Mouse (Mus musculus): ENCODE data around the gene Agap1. TPM values are rescaled to one million over a fixed set of nuclear protein-coding genes. Genes with fewer than 3 reads are reported as not detected.

Agap1 gene
- polyA plus RNA-seq, 1 experiment from 2014 or later: 1.6 TPM

DNA sequence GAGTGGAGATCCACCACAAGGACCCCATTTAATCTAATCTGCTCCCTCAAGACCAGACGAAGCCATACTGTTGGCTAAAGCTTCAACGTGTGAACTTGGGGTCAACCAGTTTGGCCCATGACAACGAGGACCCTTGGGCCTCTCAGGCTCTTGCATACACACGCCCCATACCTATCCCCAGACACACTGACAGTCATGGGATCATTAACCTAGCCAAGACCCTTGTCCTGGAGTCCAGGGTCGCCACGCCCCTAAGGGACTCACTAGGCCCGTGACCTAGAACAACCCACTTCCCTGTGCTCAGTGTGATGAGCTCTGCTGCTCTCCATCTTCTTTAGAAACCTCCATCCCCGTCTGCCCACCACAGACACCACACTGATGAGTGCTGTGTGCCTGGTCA, 429.7 kb downstream of the Agap1 start:
- no peak for DNase-seq (ENCODE audit: low spot score)

DNA sequence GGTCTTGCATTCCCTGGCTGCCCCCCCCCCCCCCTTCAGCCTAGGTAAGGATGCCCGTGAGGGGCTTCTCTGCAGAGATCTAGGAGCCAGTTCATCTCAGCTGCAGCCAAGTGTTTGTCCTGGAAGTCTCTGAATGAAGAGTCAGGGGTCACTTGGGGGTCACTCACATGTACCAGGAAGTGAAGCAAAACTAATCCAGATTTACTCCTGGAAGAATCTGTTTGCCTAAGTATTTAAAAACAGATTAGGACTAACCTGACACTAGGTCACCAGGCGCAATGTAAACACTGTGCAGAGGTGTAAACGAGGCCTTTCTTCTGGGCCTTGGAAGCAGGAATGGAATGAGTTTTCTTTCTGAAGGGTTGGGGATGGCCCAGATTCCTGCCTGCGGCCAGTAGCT, 431.1 kb downstream of the Agap1 start:
- no peak for DNase-seq (ENCODE audit: low spot score)

DNA sequence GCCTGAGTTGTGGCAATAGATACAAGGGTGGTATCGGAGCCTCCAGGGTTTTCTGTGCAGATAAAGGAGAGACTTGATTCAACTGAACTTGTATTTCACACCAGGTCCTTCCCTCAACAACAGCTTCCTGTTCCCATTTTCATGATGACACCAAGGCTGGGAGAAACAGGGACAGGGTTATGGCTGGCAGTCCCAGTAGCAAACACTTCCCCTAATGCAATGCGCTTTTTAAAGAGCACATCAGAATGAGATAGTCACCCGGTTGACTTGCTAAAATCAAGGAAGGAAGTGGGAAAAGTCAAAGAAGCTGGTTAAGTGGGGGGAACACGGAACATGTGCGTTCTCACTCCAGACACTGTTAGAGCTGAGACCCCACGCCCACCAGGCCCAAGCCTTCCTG, 436.8 kb downstream of the Agap1 start:
- no peak for DNase-seq (ENCODE audit: low spot score)

DNA sequence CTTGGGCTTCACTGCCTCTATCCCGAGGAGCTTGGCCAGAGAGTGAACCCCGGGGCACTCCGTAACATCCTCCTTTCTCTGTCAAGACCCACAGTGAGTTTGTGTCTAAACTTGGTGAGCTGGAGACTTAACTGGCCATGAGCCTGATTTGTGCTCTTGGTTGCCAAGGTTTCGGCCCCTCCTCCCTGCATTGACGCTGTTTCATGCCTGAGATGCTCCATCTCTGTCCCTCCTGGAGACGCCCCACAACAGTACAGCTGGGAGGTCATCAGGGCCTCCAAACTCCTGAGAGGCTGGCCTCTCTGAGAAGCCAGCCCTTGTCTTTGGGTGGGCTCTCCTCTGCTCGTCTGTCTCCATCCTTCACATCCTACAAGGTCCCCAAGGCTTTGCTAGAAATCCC, 437.7 kb downstream of the Agap1 start:
- no peak for DNase-seq (ENCODE audit: low spot score)

DNA sequence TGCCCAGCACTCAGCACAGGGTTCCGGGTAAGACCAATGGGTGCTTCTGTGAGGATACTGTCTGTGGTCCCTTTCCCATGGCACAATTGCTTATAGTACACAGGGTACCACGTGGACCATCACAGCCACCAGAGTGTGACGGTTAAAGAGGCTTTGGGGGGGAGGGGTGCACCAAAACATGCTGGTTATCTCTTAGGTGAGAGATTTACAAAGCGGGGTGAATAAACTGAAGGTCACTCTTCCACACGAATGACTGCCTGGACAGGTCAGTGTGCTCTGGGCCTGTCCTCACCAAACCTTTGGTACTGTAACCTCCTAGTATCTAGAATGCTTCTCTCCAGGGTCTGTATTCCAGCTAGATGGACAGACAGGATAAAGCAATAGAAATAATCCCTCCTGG, 441.2 kb downstream of the Agap1 start:
- DNase-seq (ENCODE audit: low spot score): no peak

DNA sequence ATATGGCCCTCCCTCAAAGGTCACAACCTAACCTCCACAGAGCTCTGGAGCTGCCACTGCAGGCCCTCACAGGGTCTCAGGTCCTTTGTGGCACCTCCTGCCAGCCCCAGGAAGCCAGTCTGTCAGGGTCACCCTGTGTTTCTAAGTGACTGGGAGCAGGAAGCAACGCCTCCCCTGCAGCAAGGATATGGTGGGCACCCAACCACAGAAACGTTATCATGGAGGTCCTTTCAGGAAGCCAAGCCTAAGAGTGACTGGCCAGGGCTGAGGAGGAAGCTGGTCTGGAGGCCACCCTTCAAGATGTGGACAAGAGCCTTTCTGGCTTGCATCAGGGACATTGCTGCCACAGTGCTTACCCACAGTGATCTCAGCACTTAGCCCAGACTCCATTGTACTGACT, 444.4 kb downstream of the Agap1 start:
- no peak for DNase-seq (ENCODE audit: low spot score)

DNA sequence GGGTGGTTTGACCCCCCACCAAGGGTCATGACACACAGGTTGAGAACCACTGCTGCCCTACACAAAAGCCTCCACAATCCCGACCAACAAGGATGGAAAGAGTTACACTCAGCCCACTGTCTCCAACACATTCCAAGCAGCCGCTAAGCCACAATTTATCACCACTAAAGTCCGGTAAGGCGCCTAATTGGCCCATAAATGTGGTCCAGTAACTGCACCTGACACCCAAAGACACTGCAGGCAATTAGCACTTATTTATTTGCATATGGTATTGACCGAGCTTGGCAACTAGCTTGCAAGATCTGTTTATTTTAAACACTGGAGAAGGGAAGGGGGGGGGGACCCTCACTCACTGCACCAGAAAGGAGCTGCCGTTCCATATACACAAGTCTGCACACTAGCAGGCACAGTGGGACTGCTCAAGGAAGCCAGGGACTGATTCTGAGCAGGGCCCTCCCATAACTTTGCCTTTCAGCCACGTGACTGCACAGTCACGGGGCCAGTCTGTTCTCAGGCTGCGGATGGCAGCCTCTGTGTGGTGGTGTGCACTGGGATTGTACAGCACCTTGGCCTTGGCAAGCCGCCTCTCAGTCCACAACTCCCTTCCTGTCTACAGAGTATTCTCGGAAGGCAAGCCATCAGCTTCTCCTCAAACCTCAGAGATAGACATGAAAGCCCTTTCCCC, 445.3 kb downstream of the Agap1 start:
- DNase-seq (ENCODE audit: low spot score): no peak

DNA sequence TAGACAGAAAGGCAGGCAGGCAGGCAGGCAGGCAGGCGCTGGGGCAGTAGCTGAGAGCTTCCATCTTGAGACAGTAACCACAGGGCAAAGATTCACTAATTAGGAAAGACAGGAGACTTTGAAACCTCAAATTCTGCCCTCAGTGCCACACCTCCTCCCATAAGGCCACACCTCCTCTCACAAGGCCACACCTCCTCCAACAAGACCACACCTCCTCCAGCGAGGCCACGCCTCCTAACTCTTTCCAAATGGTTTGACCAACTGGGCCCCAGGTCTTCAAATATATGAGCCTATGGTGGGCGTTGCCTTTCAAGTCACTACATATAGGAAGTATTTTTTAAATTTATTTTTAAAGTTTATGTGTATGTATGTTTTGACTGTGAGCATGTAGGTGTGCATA, 446.8 kb downstream of the Agap1 start:
- DNase-seq (ENCODE audit: low spot score): no peak

DNA sequence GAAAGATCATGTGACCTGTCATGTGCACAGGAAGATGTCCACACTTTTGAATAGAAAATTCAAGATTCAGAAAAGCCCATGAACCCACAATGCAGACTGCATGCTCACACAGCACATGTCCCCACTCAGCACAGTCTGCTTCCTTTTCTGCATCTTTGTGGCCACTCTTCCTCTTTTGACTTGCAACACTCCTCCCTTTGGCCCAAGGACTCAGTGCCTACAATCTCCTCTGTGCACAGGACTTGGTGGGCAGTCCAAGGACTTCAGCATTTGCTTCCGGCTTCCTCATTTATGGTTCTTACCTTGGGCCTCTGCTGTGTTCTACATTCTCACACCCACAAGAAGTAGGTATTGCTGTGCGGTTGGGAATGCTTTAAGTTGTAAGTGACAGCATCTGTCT, 447.6 kb downstream of the Agap1 start:
- DNase-seq (ENCODE audit: low spot score): no peak

DNA sequence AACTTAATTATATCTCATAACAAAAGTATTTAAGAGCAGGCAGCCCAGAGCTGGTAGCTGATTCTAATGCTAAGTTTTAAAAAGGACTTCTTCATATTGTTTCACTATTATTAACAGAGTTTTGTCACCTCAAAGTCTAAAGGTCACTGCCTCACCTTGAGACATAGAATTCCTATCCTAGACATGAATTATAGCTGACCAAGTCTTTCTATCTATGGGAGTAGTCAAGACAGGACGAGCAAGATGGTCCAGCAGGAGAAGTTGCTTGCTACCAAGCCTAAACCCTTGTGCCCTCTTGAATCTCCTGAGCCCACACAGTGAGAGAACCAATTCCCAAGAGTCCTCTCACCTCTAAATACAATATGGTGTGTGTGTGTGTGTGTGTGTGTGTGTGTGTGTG, 448.0 kb downstream of the Agap1 start:
- no peak for DNase-seq (ENCODE audit: low spot score)

DNA sequence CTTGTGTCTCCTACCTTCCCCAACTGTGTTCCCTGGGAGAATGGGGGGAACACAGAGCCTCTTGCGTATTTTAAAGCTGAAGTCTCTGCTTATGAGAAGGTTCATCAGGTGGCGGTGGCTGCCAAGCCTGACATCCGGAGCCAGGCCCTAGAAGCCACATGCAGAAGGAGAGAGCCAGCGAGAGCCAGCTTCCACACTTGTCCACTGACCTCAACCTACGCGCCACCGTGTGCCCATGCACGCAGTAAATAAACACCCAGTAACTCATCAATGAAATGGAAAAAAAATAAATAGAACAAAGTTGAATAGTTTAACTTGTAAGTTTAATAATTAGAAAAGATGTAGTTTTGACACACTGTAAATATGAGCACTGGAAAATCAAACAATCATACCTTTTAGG, 455.2 kb downstream of the Agap1 start:
- DNase-seq (ENCODE audit: low spot score): no peak

DNA sequence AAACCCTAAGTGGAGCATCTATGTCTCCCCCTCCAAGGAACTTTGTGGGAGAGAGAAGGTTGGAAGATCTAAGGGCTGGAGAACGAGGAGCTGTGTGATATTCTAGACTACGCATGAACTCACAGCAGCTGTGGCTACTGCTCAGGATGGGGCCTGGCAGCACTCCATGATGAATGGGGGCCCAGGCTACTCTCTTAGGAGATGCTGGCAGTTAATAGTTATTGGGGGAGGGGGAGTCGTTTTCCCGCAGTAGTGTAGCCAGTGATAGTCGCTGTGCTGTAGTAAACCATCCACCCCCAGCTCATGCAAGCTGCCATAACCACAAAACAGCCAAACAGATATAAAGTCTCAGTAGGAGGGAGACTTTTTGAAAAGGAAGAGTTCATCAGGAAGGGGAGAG, 457.8 kb downstream of the Agap1 start:
- DNase-seq (ENCODE audit: low spot score): no peak

DNA sequence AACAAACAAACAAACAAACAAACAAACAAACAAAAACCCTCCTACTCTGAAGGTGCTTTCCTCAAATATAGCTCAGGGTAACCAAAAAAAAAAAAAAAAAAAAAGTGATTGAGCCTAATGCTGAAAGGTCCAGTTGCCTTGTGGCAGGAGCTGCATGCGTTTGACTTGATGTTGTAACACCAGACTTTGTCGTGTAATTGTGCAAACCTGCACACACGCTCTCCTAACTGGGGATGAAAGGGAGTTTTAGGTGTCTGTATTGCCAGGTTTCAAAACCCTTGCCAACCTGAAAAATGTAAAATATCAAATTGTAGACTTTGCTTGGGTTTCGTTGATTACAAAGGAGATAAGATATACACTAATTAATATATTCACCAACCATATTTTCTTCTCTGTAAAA, 459.0 kb downstream of the Agap1 start:
- no peak for DNase-seq (ENCODE audit: low spot score)

DNA sequence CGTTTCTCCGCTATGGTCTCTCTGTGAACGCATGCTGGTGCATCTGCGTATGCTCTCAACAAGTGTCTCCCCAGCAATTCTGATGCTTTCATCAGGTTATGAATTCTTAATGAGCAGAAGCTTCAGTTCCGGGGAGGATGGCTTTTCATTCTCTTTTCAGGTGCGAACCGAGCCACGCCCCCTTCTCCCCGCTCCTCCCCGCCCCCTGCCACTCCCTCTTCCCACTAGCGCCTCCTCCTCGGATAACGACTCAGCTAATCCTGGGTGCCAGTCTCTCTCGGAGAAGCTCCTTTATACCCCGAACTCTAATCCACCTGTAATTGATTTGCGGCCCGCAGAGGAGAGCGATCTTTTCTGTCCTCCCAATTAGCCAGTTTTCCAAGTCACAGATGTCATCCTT, 463.5 kb downstream of the Agap1 start:
- DNase-seq (ENCODE audit: low spot score): no peak

DNA sequence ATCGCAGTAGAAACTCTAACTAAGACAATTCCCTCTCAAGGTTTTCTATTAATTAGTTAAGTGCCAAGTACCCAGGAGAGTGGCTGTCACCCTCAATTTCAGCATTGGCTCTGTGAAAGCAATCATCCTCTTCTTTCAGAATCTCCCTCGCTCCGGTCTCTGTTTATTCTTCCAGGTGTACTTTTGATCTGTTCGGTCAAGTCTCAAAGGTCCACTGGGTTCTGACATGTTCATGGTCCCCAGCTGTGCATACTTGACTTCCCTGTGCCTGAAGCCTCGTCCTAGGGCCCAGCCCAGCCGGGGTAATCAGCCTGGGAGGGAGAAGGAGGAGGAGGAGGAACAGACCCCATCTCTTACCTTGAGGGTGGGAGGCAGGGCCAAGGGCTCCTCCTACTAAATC, 464.6 kb downstream of the Agap1 start:
- no peak for DNase-seq (ENCODE audit: low spot score)

DNA sequence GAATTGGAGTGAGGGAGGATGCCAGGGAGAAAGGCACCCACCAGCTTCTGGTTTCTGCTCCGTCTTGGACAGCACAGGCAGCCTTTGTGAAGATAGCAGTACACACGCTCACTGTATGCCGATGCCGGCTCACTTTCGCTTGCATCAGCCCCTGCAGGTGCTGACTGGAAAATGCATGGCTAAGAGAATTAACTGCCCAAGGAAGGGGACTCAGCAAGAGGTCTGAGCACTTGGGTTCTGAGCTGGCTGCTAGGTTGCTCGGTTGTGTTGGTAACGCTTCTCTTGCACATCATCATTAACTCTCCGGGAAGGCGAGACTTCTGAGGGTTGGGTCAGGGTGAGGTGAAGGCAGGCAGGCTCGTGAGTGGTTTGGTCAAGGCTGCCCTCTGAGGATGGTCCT, 467.2 kb downstream of the Agap1 start:
- no peak for DNase-seq (ENCODE audit: low spot score)

DNA sequence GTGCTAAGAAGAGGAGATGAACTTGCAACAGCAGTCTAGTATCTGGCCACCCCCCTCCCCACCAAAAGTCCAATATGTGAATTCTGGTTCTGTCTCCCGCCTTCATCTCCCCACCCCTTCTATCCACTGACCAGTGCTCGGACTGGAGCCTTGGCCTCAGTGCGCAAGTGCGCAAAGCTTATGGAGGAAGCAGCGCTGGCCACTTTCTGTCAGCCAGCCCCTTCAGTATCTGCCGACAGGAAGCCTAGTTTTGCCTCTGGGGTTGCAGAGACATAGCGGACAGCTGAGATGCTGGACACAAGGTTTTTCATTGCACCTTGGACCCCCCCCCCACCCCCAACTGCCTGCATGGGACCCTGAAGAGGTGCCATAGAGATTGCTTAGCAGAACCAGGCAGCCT, 467.7 kb downstream of the Agap1 start:
- DNase-seq (ENCODE audit: low spot score): no peak

DNA sequence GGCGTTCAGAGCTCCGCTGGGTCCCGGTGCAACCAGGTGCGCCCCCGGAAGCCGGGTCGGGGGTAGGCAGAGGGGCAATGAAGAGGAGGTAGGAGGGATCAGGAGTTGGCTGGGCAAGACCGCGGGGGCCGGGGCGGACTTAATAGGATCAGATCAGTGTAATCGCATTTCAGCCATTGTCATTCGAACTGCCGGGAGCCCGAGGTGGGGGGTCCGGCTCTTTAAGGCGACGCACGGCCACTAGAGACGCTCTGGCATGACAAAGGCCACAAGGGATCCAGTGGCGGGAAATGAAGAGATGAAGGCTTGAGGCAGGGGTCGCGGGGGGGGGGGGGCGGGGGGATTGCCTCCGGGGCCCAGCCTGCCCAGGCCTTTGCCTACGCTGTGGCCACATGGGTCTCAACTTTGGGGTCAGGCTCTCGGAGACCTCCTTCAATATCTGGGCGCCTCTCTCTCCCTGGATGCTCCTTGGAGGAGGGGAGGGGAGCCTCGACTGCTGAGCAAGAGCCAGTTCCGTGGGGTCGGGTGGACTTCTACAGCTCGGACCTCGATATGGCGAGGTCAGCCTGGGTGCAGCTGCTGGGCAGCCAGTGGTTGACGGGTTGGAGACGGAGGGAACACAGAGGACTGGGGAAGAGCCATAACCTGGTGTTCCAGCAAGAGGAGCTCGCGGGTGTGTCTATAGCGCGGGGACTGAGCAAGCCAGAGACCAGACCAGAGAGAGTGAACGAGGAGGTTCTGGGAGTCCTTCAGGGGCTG, 468.5 kb downstream of the Agap1 start:
- no peak for DNase-seq (ENCODE audit: low spot score)

DNA sequence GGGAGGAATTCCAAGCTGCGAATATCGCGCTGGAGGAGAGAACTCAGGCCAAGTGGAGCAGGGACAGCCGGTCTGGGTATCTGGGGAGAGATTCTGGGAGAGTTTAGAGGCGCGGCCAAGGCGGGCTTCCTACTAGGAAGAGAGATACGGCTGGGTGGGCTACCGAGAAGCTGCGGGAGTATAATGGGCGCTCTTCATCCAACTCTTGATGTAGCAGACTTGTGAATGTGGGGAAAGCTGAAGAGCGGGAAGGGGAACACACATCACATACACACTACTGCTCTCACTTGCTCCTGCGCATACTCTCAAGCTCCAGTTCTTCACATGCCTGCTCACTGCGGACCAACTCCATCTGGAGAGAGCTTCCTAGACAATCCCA, 469.0 kb downstream of the Agap1 start:
- no peak for DNase-seq (ENCODE audit: low spot score)

DNA sequence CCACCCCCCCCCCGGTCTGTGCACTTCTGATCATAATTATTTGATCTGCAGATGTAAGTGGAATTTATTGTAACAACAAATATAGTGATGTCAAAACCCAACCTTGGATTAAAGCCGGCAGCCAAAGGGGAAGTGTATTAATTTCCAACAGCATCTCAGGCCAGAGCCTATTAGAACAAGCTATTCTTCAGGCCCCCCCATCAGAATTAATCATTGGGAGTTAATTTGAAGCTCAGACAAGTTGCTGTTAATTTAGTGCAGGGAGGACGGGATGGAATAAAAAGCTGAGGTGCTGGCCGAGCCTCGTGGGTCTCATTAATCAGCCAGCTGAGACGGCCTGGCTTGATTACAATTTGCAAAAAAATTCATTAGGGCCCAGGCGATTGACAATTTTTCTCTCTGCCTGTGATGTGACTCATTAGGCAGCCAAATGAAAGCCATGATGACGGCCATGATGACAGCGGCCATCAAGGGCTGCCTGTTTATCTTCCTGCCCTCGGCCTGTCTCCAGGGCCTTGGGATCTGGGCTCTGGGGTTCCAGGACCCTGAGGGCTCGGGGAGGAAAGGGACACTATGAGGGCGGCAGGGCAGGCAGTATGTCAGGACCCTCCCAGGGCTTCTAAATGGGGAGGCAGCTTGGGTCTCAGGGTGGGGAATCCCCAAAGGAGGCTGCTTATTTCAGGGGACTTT, 471.0 kb downstream of the Agap1 start:
- no peak for DNase-seq (ENCODE audit: low spot score)

DNA sequence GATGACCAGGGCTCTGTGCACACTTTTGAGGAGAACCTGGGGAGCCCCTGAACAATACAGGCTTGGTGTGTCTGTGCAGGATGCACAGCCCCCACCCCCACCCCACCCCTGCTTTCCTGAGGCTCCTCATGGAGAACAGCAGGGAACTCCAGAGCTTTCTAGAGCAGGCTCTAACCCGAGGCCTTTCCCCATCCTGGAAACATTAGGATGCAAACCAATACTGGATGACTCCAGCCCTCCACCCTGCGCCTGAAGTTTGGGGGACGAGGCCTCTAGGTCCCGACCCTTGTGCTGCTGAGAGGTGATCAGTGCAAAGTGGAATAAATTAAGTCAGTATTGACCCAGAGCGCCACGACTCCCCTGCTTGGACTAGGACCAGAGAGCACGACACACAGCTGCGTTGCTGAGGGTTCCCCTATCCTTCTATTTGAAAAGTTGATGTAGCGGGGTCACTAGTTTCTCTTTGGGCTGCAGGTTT, 472.0 kb downstream of the Agap1 start:
- no peak for DNase-seq (ENCODE audit: low spot score)

DNA sequence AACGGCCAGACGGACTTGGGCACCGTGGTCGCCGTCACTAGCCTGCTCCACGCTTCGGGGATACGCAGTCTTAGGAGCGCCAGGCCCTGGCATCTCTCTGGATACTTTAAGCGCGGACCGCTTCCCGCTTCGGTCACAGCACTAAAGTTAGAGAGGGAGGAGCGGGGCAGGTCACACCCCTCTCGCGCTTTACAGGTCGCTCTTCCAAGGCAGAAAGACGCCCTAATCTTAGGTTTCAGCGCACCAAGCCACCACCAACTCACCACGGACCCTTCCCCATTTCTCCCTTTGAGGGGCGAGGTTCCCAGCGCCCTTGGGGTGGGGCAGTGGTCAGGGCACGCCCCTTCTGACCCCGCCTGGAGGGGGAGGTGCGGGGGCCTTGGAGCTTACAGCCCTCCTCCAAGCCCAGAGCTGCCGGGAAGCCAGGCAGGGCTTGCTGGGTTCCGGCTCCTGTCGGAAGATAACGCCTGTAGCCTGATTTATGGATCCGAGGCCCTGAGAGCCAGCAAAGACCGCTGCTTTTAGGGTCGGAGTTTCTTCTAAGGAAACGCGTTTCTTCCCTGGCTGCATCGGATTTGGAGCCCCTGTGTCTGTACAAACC, 472.6 kb downstream of the Agap1 start:
- no peak for DNase-seq (ENCODE audit: low spot score)
